In the genomic region with DNA sequence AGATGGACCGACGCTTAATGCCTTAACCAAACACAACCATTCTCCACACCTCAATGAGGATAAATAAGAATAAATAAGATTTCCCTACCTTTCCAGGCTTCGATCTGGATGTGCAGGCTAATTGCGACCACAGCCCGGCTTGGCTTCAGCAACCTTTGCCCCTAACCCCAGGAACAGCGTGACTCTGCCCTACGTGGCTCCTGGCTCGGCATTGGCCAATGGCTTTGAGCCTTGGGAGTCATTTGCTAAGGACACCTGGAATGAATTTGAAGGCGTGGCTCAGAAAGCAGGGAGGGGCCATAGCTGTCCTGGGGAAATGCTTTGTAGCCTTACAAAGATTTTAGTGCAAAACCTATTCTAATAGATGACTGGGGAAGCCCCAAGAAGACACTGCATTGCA, we compare ENCODE assay signal across 16 mouse cellular contexts. TPM values are rescaled to one million over a fixed set of nuclear protein-coding genes. Genes with fewer than 3 reads are reported as not detected.
DNase-seq lines count a peak whose midpoint lies in the region; ATAC-seq and TF ChIP-seq lines count a peak whose summit lies in the region.
"Had no signal": no experiment of that assay in that cellular context is flagged by ENCODE, and none has a peak within 500 bp of the region (broad histone marks: within the 10 kb centered on the region; RNA-seq: fewer than 3 reads in every experiment).

No protein-coding gene starts in this region.

- H3K36me3 ChIP-seq in intestine, postnatal 0 days (ENCODE audit: control insufficient read depth, insufficient read depth), result no peaks in the 10 kb centered on the region
- H3K36me3 ChIP-seq in liver, embryonic 15.5 days (replicated peaks), result no peaks in the 10 kb centered on the region
- H3K36me3 ChIP-seq in forebrain, embryonic 13.5 days (ENCODE audit: poor library complexity, severe bottlenecking), result no peaks in the 10 kb centered on the region
- no peaks in the 10 kb centered on the region for H3K36me3 ChIP-seq in forebrain, embryonic 11.5 days (ENCODE audit: control insufficient read depth, insufficient read depth, low read length)
- H3K36me3 ChIP-seq: heart, embryonic 15.5 days; hindbrain, embryonic 15.5 days; midbrain, embryonic 15.5 days had no signal

- peak; percentile 60 for DNase-seq in ZHBTc4 (ENCODE audit: low read depth, low spot score)
- DNase-seq in kidney, postnatal 36 days, result peak; percentile 88 to 92
- DNase-seq in forebrain, embryonic 11.5 days (ENCODE audit: low spot score), result no peak
- DNase-seq in spleen, postnatal 14 days (ENCODE audit: low spot score in 2 of 2), result no peak
- no peak for DNase-seq in gastrocnemius, adult 8-10 months (ENCODE audit: low spot score in 2 of 2)
- DNase-seq: cerebellum, postnatal 10 days; gastrocnemius, postnatal 14 days; lung, postnatal 14 days had no signal

- 23% methylated on average over 9 of the region's 9 CpGs for WGBS in intestine, postnatal 0 days
- 55% methylated on average over 9 of the region's 9 CpGs for WGBS in liver, embryonic 15.5 days (ENCODE audit: insufficient replicate concordance)
- 69% methylated on average over 9 of the region's 9 CpGs for WGBS in forebrain, embryonic 13.5 days
- WGBS in forebrain, embryonic 11.5 days, result 61% methylated on average over 9 of the region's 9 CpGs

- no peaks in the 10 kb centered on the region for H3K27me3 ChIP-seq in intestine, postnatal 0 days (replicated peaks; ENCODE audit: control insufficient read depth, insufficient read depth, low read length)
- H3K27me3 ChIP-seq in liver, embryonic 15.5 days, result no peaks in the 10 kb centered on the region
- no peaks in the 10 kb centered on the region for H3K27me3 ChIP-seq in forebrain, embryonic 13.5 days
- H3K27me3 ChIP-seq in forebrain, embryonic 11.5 days (ENCODE audit: control insufficient read depth, insufficient read depth, low read length), result no peaks in the 10 kb centered on the region
- H3K27me3 ChIP-seq: heart, embryonic 15.5 days; hindbrain, embryonic 15.5 days; midbrain, embryonic 15.5 days had no signal

- H3K9ac ChIP-seq in intestine, postnatal 0 days (ENCODE audit: low read depth, low read length), result peak overlapping the region; percentile 61
- H3K9ac ChIP-seq in liver, embryonic 15.5 days, result no peak overlapping the region
- no peak overlapping the region for H3K9ac ChIP-seq in forebrain, embryonic 13.5 days
- no peak overlapping the region for H3K9ac ChIP-seq in forebrain, embryonic 11.5 days (ENCODE audit: low read length)
- H3K9ac ChIP-seq: heart, embryonic 15.5 days; hindbrain, embryonic 15.5 days; midbrain, embryonic 15.5 days had no signal

- ATAC-seq in intestine, postnatal 0 days, result peak; percentile 56
- ATAC-seq in liver, embryonic 15.5 days (ENCODE audit: insufficient read depth), result peak; percentile 25; the same call in 1 of the 2 replicates
- no peak for ATAC-seq in forebrain, embryonic 13.5 days
- ATAC-seq in forebrain, embryonic 11.5 days (replicated peaks; ENCODE audit: low FRiP score), result no peak
- ATAC-seq: CD4-positive, CD25-positive, alpha-beta regulatory T cell, adult 4 months; midbrain, embryonic 15.5 days had no signal

- no peaks in the 10 kb centered on the region for H3K9me3 ChIP-seq in intestine, postnatal 0 days (ENCODE audit: control insufficient read depth)
- no peaks in the 10 kb centered on the region for H3K9me3 ChIP-seq in liver, embryonic 15.5 days (replicated peaks)
- H3K9me3 ChIP-seq in forebrain, embryonic 13.5 days (replicated peaks), result no peaks in the 10 kb centered on the region
- H3K9me3 ChIP-seq in forebrain, embryonic 11.5 days (ENCODE audit: control insufficient read depth, low read length), result no peaks in the 10 kb centered on the region
- H3K9me3 ChIP-seq: heart, embryonic 15.5 days; hindbrain, embryonic 15.5 days; midbrain, embryonic 15.5 days had no signal

- H3K27ac ChIP-seq in intestine, postnatal 0 days (ENCODE audit: low read depth, low read length), result peak overlapping the region; percentile 94
- no peak overlapping the region for H3K27ac ChIP-seq in liver, embryonic 15.5 days (replicated peaks)
- no peak overlapping the region for H3K27ac ChIP-seq in forebrain, embryonic 13.5 days
- H3K27ac ChIP-seq in forebrain, embryonic 11.5 days (ENCODE audit: low read depth, low read length), result no peak overlapping the region
- H3K27ac ChIP-seq: heart, embryonic 15.5 days; hindbrain, embryonic 15.5 days; midbrain, embryonic 15.5 days had no signal

- H3K4me1 ChIP-seq in intestine, postnatal 0 days (replicated peaks; ENCODE audit: control insufficient read depth, insufficient read depth, low read length), result no peaks in the 10 kb centered on the region
- peaks cover 9% of the 10 kb centered on the region for H3K4me1 ChIP-seq in liver, embryonic 15.5 days (replicated peaks)
- H3K4me1 ChIP-seq in forebrain, embryonic 13.5 days, result peaks cover 19% of the 10 kb centered on the region
- H3K4me1 ChIP-seq in forebrain, embryonic 11.5 days (replicated peaks; ENCODE audit: control insufficient read depth, insufficient read depth, low read length), result no peaks in the 10 kb centered on the region
- H3K4me1 ChIP-seq: heart, embryonic 15.5 days; hindbrain, embryonic 15.5 days; midbrain, embryonic 15.5 days had no signal

- peak overlapping the region; percentile 49 for H3K4me2 ChIP-seq in intestine, postnatal 0 days (replicated peaks; ENCODE audit: low read depth)
- no peak overlapping the region for H3K4me2 ChIP-seq in liver, embryonic 15.5 days
- no peak overlapping the region for H3K4me2 ChIP-seq in forebrain, embryonic 13.5 days
- no peak overlapping the region for H3K4me2 ChIP-seq in forebrain, embryonic 11.5 days (ENCODE audit: low read depth, low read length, severe bottlenecking)
- H3K4me2 ChIP-seq: heart, embryonic 15.5 days; hindbrain, embryonic 15.5 days; midbrain, embryonic 15.5 days had no signal

- no peak for TF ChIP-seq CTCF in intestine, postnatal 0 days (IDR thresholded peaks at IDR 0.05; ENCODE audit: low read depth)

- peak overlapping the region; percentile 50 for H3K4me3 ChIP-seq in intestine, postnatal 0 days (ENCODE audit: low read depth, low read length)
- peak overlapping the region; percentile 30 for H3K4me3 ChIP-seq in liver, embryonic 15.5 days (replicated peaks)
- no peak overlapping the region for H3K4me3 ChIP-seq in forebrain, embryonic 13.5 days
- H3K4me3 ChIP-seq in forebrain, embryonic 11.5 days (ENCODE audit: low read depth, low read length), result no peak overlapping the region
- H3K4me3 ChIP-seq: heart, embryonic 15.5 days; hindbrain, embryonic 15.5 days; midbrain, embryonic 15.5 days had no signal

RNA-seq across cellular contexts. Expression of gene 9130230L23Rik, which starts 50.3 kb away (rescaled TPM):
- 6.7 and 7.0 TPM in 2 replicates for polyA plus RNA-seq in intestine, postnatal 0 days (2015; fragmentation: Nextera tagmentation; extraction: Ambion mirVana)
- polyA plus RNA-seq in liver, embryonic 15.5 days (2015; fragmentation: Nextera tagmentation; extraction: Ambion mirVana), result 0.12 TPM in 1 of 2 replicates, not detected in the other
- polyA plus RNA-seq in forebrain, embryonic 13.5 days (2015; fragmentation: Nextera tagmentation; extraction: Ambion mirVana), result not detected in 2 replicates
- 0.21 and 0.32 TPM in 2 replicates for polyA plus RNA-seq in forebrain, embryonic 11.5 days (2014; fragmentation: Nextera tagmentation; extraction: Ambion mirVana)
- total RNA-seq in gastrocnemius, adult 8-10 months (2022), result under 1 TPM in 1 of 4 experiments, not detected in 3; 0.54 TPM
- total RNA-seq: left cerebral cortex, postnatal 14 days had no signal
- polyA plus RNA-seq: CD4-positive, CD25-positive, alpha-beta regulatory T cell, adult 4 months; hindbrain, embryonic 15.5 days; midbrain, embryonic 15.5 days had no signal

Comparison
In these comparisons a context has a peak if more than half of its experiments do, and no peak if none do; other contexts are left out.
1. DNase-seq: peak in ZHBTc4 (single experiment) and kidney, postnatal 36 days (2 of 2); none in forebrain, embryonic 11.5 days (single experiment), spleen, postnatal 14 days (0 of 2) and gastrocnemius, adult 8-10 months (0 of 2).
2. ATAC-seq: peak in intestine, postnatal 0 days (single experiment) and liver, embryonic 15.5 days (single experiment); none in forebrain, embryonic 13.5 days (single experiment) and forebrain, embryonic 11.5 days (single experiment).
3. H3K4me3 ChIP-seq: peak in intestine, postnatal 0 days (single experiment) and liver, embryonic 15.5 days (single experiment); none in forebrain, embryonic 13.5 days (single experiment) and forebrain, embryonic 11.5 days (single experiment).